ENCODE assay signal across 28 mouse cellular contexts in the genomic region with DNA sequence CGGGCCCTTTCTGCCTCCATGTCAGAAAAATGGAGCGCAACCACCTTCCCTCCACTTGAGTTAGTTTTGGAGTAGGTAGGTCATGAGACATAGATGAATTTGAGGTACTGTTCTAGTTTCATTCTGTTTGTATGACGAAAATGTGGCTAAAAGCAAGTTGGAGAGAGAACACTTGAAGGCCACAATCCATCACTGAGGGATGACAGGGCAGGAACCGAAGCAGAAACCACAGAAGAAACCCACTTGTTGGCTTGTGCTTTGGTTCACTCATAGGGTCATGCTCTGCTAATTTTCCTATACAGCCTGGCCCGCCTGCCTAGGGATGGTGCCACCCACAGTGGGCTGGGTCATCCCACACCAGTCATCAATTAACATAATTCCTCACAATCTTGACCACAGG. TPM values are rescaled to one million over a fixed set of nuclear protein-coding genes. Genes with fewer than 3 reads are reported as not detected.
DNase-seq lines count a peak whose midpoint lies in the region; ATAC-seq and TF ChIP-seq lines count a peak whose summit lies in the region.
"Had no signal": no experiment of that assay in that cellular context is flagged by ENCODE, and none has a peak within 500 bp of the region (broad histone marks: within the 10 kb centered on the region; RNA-seq: fewer than 3 reads in every experiment).

No protein-coding gene starts in this region.

- peak overlapping the region; percentile 26; the same call in 1 of the 2 replicates for H3K27ac ChIP-seq in lung, embryonic 15.5 days
- H3K27ac ChIP-seq in limb, embryonic 10.5 days: peak overlapping the region; percentile 36; the same call in 1 of the 2 replicates
- no peak overlapping the region for H3K27ac ChIP-seq in midbrain, postnatal 0 days (ENCODE audit: low read depth, low read length)
- H3K27ac ChIP-seq: embryonic facial prominence, embryonic 12.5 days; forebrain, embryonic 15.5 days; heart, adult 2 months; hindbrain, embryonic 14.5 days; liver, embryonic 12.5 days had no signal

- peaks cover 32% of the 10 kb centered on the region for H3K4me1 ChIP-seq in lung, embryonic 15.5 days
- peaks cover 31% of the 10 kb centered on the region for H3K4me1 ChIP-seq in limb, embryonic 10.5 days
- H3K4me1 ChIP-seq in midbrain, postnatal 0 days (ENCODE audit: insufficient read depth, low read length): no peaks in the 10 kb centered on the region
- H3K4me1 ChIP-seq: liver, embryonic 12.5 days had no signal

- H3K9ac ChIP-seq in lung, embryonic 15.5 days: no peak overlapping the region
- no peak overlapping the region for H3K9ac ChIP-seq in midbrain, postnatal 0 days (replicated peaks; ENCODE audit: low read length, poor library complexity, severe bottlenecking)
- H3K9ac ChIP-seq: embryonic facial prominence, embryonic 12.5 days; forebrain, embryonic 15.5 days; heart, embryonic 12.5 days; hindbrain, embryonic 14.5 days; liver, embryonic 12.5 days; liver, postnatal 0 days had no signal

- ATAC-seq in lung, embryonic 15.5 days (ENCODE audit: borderline replicate concordance, extremely low read depth, low FRiP score, low TSS enrichment): no peak
- ATAC-seq in midbrain, postnatal 0 days (ENCODE audit: low FRiP score): no peak
- ATAC-seq: forebrain, embryonic 15.5 days; intestine, postnatal 0 days; liver, embryonic 12.5 days; liver, postnatal 0 days had no signal

- no peak for TF ChIP-seq CTCF in midbrain, postnatal 0 days (IDR thresholded peaks at IDR 0.05)

- H3K4me2 ChIP-seq in lung, embryonic 15.5 days: no peak overlapping the region
- H3K4me2 ChIP-seq in midbrain, postnatal 0 days (ENCODE audit: low read depth, low read length, poor library complexity, severe bottlenecking): no peak overlapping the region
- H3K4me2 ChIP-seq: embryonic facial prominence, embryonic 12.5 days; forebrain, embryonic 15.5 days; heart, embryonic 12.5 days; hindbrain, embryonic 14.5 days; liver, embryonic 12.5 days; midbrain, embryonic 11.5 days had no signal

- no peaks in the 10 kb centered on the region for H3K36me3 ChIP-seq in lung, embryonic 15.5 days
- no peaks in the 10 kb centered on the region for H3K36me3 ChIP-seq in limb, embryonic 10.5 days
- no peaks in the 10 kb centered on the region for H3K36me3 ChIP-seq in midbrain, postnatal 0 days (ENCODE audit: insufficient read depth, low read length)
- H3K36me3 ChIP-seq: embryonic facial prominence, embryonic 12.5 days; forebrain, embryonic 15.5 days; G1E; heart, embryonic 12.5 days; liver, embryonic 12.5 days had no signal

- intact Hi-C loops in left cerebral cortex, postnatal 10 days (cut with DNase I): no loop called here

- WGBS in lung, embryonic 15.5 days: 78% methylated on average over 5 of the region's 5 CpGs
- WGBS in limb, embryonic 10.5 days: 85% methylated on average over 5 of the region's 5 CpGs
- WGBS in midbrain, postnatal 0 days: 94% methylated on average over 5 of the region's 5 CpGs

- DNase-seq in lung, postnatal 14 days: no peak
- DNase-seq in NIH3T3 (ENCODE audit: low read depth): peak; percentile 62
- no peak for DNase-seq in limb, embryonic 10.5 days (ENCODE audit: low spot score)
- DNase-seq in midbrain, postnatal 0 days (ENCODE audit: low spot score): no peak
- no peak for DNase-seq in right cerebral cortex, postnatal 10 days (ENCODE audit: low spot score in 2 of 2)
- no peak for DNase-seq in left cerebral cortex, postnatal 10 days (ENCODE audit: extremely low spot score in 1 of 2, low spot score in 2 of 2)
- DNase-seq: cerebellum, adult 8-10 months; cerebellum, postnatal 25 days; gastrocnemius, postnatal 25 days; heart, adult 2 months; heart, postnatal 4 days; kidney, adult 9 months; kidney, postnatal 10 days; layer of hippocampus, adult 9-11 months; liver, postnatal 0 days; retina, postnatal 1 day; right cerebral cortex, postnatal 25 days; thymus, adult 18-20 months; thymus, postnatal 36 days had no signal

- no peak overlapping the region for H3K4me3 ChIP-seq in lung, embryonic 15.5 days
- H3K4me3 ChIP-seq in limb, embryonic 10.5 days: no peak overlapping the region
- H3K4me3 ChIP-seq in midbrain, postnatal 0 days (ENCODE audit: low read depth, low read length): no peak overlapping the region
- H3K4me3 ChIP-seq: embryonic facial prominence, embryonic 12.5 days; forebrain, embryonic 15.5 days; heart, adult 2 months; heart, embryonic 12.5 days; liver, embryonic 12.5 days had no signal

- H3K27me3 ChIP-seq in lung, embryonic 15.5 days: no peaks in the 10 kb centered on the region
- no peaks in the 10 kb centered on the region for H3K27me3 ChIP-seq in limb, embryonic 10.5 days (ENCODE audit: low read depth, poor library complexity, severe bottlenecking)
- H3K27me3 ChIP-seq in midbrain, postnatal 0 days (ENCODE audit: insufficient read depth, low read length): no peaks in the 10 kb centered on the region
- H3K27me3 ChIP-seq: embryonic facial prominence, embryonic 12.5 days; forebrain, embryonic 15.5 days; heart, embryonic 12.5 days; liver, embryonic 12.5 days had no signal

- H3K9me3 ChIP-seq in lung, embryonic 15.5 days: no peaks in the 10 kb centered on the region
- no peaks in the 10 kb centered on the region for H3K9me3 ChIP-seq in limb, embryonic 10.5 days (replicated peaks)
- no peaks in the 10 kb centered on the region for H3K9me3 ChIP-seq in midbrain, postnatal 0 days (ENCODE audit: low read length)
- H3K9me3 ChIP-seq: embryonic facial prominence, embryonic 12.5 days; forebrain, embryonic 15.5 days; heart, embryonic 12.5 days; liver, embryonic 12.5 days had no signal

RNA-seq across cellular contexts. Expression of gene Tns3, which starts 14.9 kb away (rescaled TPM):
- polyA plus RNA-seq in lung, embryonic 15.5 days (2015; fragmentation: Nextera tagmentation; extraction: Ambion mirVana): 48.5 and 55.9 TPM in 2 replicates
- polyA plus RNA-seq in limb, embryonic 10.5 days (2016; fragmentation: Nextera tagmentation; extraction: Ambion mirVana): 28.2 and 35.6 TPM in 2 replicates
- 33.3 and 38.7 TPM in 2 replicates for total RNA-seq in midbrain, postnatal 0 days (2014; rRNA removed)
- 4.7 and 4.9 TPM in 2 replicates for polyA plus RNA-seq in midbrain, postnatal 0 days (2015; fragmentation: Nextera tagmentation; extraction: Ambion mirVana)
- total RNA-seq in left cerebral cortex, postnatal 10 days (2021): 10 to 100 TPM; 24.5 to 31.8 TPM
- polyA plus RNA-seq: G1E had no signal
